Mouse (Mus musculus) intestine, embryonic 16.5 days (tissue): Measurements from ENCODE around the gene Cmpk2. TPM values are rescaled to one million over a fixed set of nuclear protein-coding genes. Genes with fewer than 3 reads are reported as not detected.

Experiments used
- ATAC-seq: fragments of 200-750 bp; cut with Nextera tagmentation; 2 replicates; pipeline ENCODE4 v1.8.0; 2017; ENCODE audit warnings: moderate TSS enrichment, moderate library complexity
- H3K27ac ChIP-seq: fragments of 300-500 bp; sonication (generic); 2 replicates; pipeline ENCODE4 v1.5.1; 2014; ENCODE audit warnings: mild to moderate bottlenecking, low read length
- H3K27me3 ChIP-seq: fragments of 300-500 bp; sonication (generic); replicated peaks from 2 replicates; pipeline ENCODE4 v1.6.1; 2014; ENCODE audit warnings: low read length, control low read depth, mixed read lengths; ENCODE audit not compliant: control insufficient read depth, insufficient read depth
- H3K36me3 ChIP-seq: fragments of 300-500 bp; sonication (generic); 2 replicates; pipeline ENCODE4 v1.6.1; 2014; ENCODE audit warnings: low read length, control low read depth; ENCODE audit not compliant: control insufficient read depth, insufficient read depth
- H3K4me1 ChIP-seq: fragments of 300-500 bp; sonication (generic); 2 replicates; pipeline ENCODE4 v1.6.1; 2014; ENCODE audit warnings: low read length, control low read depth, mixed read lengths; ENCODE audit not compliant: control insufficient read depth, insufficient read depth
- H3K4me2 ChIP-seq: fragments of 300-500 bp; sonication (generic); 2 replicates; pipeline ENCODE4 v1.6.1; 2014; ENCODE audit warnings: low read depth, low read length, control low read depth
- H3K4me3 ChIP-seq: fragments of 300-500 bp; sonication (generic); 2 replicates; pipeline ENCODE4 v1.5.1; 2014; ENCODE audit warnings: mild to moderate bottlenecking, low read length
- H3K9ac ChIP-seq: fragments of 300-500 bp; sonication (generic); 2 replicates; pipeline ENCODE4 v1.6.1; 2014; ENCODE audit warnings: low read depth, low read length
- H3K9me3 ChIP-seq: fragments of 300-500 bp; sonication (generic); 2 replicates; pipeline ENCODE4 v1.6.1; 2016; ENCODE audit warnings: low read length, control low read depth; ENCODE audit not compliant: control insufficient read depth
- WGBS: fragments of 180-500 bp; shearing (Covaris S2); extraction: QIAGEN DNeasy Blood & Tissue Kit; methylation state at CpG from one replicate; pipeline ENCODE4 v1.1.7; 2014; 5-methylcytosine and 5-hydroxymethylcytosine counted together
- polyA plus RNA-seq: library from polyadenylated mRNA; unstranded; fragments of >200 nt; fragmentation: Nextera tagmentation; extraction: Ambion mirVana; gene quantifications from 2 replicates; pipeline ENCODE4 v1.2.1, GENCODE M21; 2015

Cmpk2 gene
- polyA plus RNA-seq, 1 experiment from 2014 or later: 4.4 TPM

- ATAC-seq: no peak
- Histone ChIP-seq H3K4me2 (no peak overlapping the region), H3K4me1 (peaks cover 4% of the 10 kb centered on the region; the same call in 1 of the 2 replicates), H3K9ac (no peak overlapping the region), H3K27me3 (no peaks in the 10 kb centered on the region), H3K36me3 (no peaks in the 10 kb centered on the region), H3K9me3 (no peaks in the 10 kb centered on the region), H3K4me3 (no peak overlapping the region), H3K27ac (no peak overlapping the region)
- WGBS: 93% methylated on average over 2 of the region's 2 CpGs
Measured at GRCm38 (mm10) chr12:26449483-26449882, 19.5 kb upstream of the Cmpk2 start.

- no peak for ATAC-seq
- H3K27ac ChIP-seq: no peak overlapping the region
- no peaks in the 10 kb centered on the region for H3K36me3 ChIP-seq
- no peaks in the 10 kb centered on the region for H3K9me3 ChIP-seq
- H3K27me3 ChIP-seq: no peaks in the 10 kb centered on the region
- no peak overlapping the region for H3K9ac ChIP-seq
- 28% methylated on average over 1 of the region's 1 CpGs for WGBS
- H3K4me3 ChIP-seq: no peak overlapping the region
- H3K4me1 ChIP-seq: peaks cover 8% of the 10 kb centered on the region
- H3K4me2 ChIP-seq: no peak overlapping the region
Measured at GRCm38 (mm10) chr12:26451150-26451549, 17.9 kb upstream of the Cmpk2 start.

- Histone ChIP-seq H3K36me3 (no peaks in the 10 kb centered on the region), H3K27me3 (no peaks in the 10 kb centered on the region), H3K9me3 (no peaks in the 10 kb centered on the region), H3K9ac (no peak overlapping the region), H3K4me2 (no peak overlapping the region), H3K27ac (no peak overlapping the region), H3K4me1 (peaks cover 11% of the 10 kb centered on the region), H3K4me3 (no peak overlapping the region)
- WGBS: 56% methylated on average over 4 of the region's 4 CpGs
- no peak for ATAC-seq
Measured at GRCm38 (mm10) chr12:26452951-26453350, 16.1 kb upstream of the Cmpk2 start.

GRCm38 (mm10) chr12:26454682-26455081 lies 14.3 kb upstream of the Cmpk2 start:
- H3K4me2 ChIP-seq: no peak overlapping the region
- H3K27ac ChIP-seq: no peak overlapping the region
- no peak overlapping the region for H3K4me3 ChIP-seq
- H3K27me3 ChIP-seq: no peaks in the 10 kb centered on the region
- H3K36me3 ChIP-seq: no peaks in the 10 kb centered on the region
- H3K9ac ChIP-seq: no peak overlapping the region
- 51% methylated on average over 5 of the region's 5 CpGs for WGBS
- H3K9me3 ChIP-seq: no peaks in the 10 kb centered on the region
- peaks cover 11% of the 10 kb centered on the region for H3K4me1 ChIP-seq
- ATAC-seq: no peak

GRCm38 (mm10) chr12:26456028-26456698 lies 12.8 kb upstream of the Cmpk2 start, which contains the start of gene Rsad2:
Rsad2 (minus strand) TSS chr12:26456452.
- Histone ChIP-seq H3K9me3 (no peaks in the 10 kb centered on the region), H3K9ac (peak within 1 kb of the TSS; percentile 28; the same call in 1 of the 2 replicates), H3K4me3 (no peak within 1 kb of the TSS), H3K4me1 (peaks cover 11% of the 10 kb centered on the region), H3K36me3 (no peaks in the 10 kb centered on the region), H3K27ac (peak within 1 kb of the TSS; percentile 18; the same call in 1 of the 2 replicates), H3K27me3 (no peaks in the 10 kb centered on the region), H3K4me2 (peak within 1 kb of the TSS; percentile 48)
- ATAC-seq: peak; percentile 94
- 27% methylated on average over 13 of the region's 13 CpGs for WGBS

GRCm38 (mm10) chr12:26460091-26460490 lies 8.9 kb upstream of the Cmpk2 start:
- Histone ChIP-seq H3K27me3 (no peaks in the 10 kb centered on the region), H3K27ac (no peak overlapping the region), H3K9me3 (no peaks in the 10 kb centered on the region), H3K9ac (no peak overlapping the region), H3K4me2 (no peak overlapping the region), H3K4me1 (peaks cover 7% of the 10 kb centered on the region), H3K4me3 (no peak overlapping the region), H3K36me3 (no peaks in the 10 kb centered on the region)
- WGBS: 37% methylated on average over 2 of the region's 2 CpGs
- no peak for ATAC-seq

GRCm38 (mm10) chr12:26465600-26465999 lies 3.4 kb upstream of the Cmpk2 start:
- Histone ChIP-seq H3K27ac (no peak overlapping the region), H3K4me1 (peaks cover 3% of the 10 kb centered on the region; the same call in 1 of the 2 replicates), H3K27me3 (no peaks in the 10 kb centered on the region), H3K9me3 (no peaks in the 10 kb centered on the region), H3K4me3 (no peak overlapping the region), H3K4me2 (no peak overlapping the region), H3K9ac (no peak overlapping the region), H3K36me3 (no peaks in the 10 kb centered on the region)
- WGBS: 62% methylated on average over 5 of the region's 5 CpGs
- ATAC-seq: no peak

GRCm38 (mm10) chr12:26470042-26470409 lies 1.0 kb downstream of the Cmpk2 start:
- H3K9ac ChIP-seq: peak overlapping the region; percentile 85
- ATAC-seq: peak; percentile 32; the same call in 1 of the 2 replicates
- peaks cover 3% of the 10 kb centered on the region; the same call in 1 of the 2 replicates for H3K4me1 ChIP-seq
- H3K4me2 ChIP-seq: peak overlapping the region; percentile 96
- no peaks in the 10 kb centered on the region for H3K27me3 ChIP-seq
- peak overlapping the region; percentile 75 for H3K4me3 ChIP-seq
- WGBS: 19% methylated on average over 6 of the region's 6 CpGs
- H3K27ac ChIP-seq: peak overlapping the region; percentile 84; the same call in 1 of the 2 replicates
- no peaks in the 10 kb centered on the region for H3K36me3 ChIP-seq
- no peaks in the 10 kb centered on the region for H3K9me3 ChIP-seq

- no peak overlapping the region for H3K4me2 ChIP-seq
- no peak for ATAC-seq
- no peaks in the 10 kb centered on the region for H3K27me3 ChIP-seq
- peaks cover 3% of the 10 kb centered on the region; the same call in 1 of the 2 replicates for H3K4me1 ChIP-seq
- H3K4me3 ChIP-seq: no peak overlapping the region
- 74% methylated on average over 3 of the region's 3 CpGs for WGBS
- H3K36me3 ChIP-seq: no peaks in the 10 kb centered on the region
- no peaks in the 10 kb centered on the region for H3K9me3 ChIP-seq
- H3K9ac ChIP-seq: no peak overlapping the region
- H3K27ac ChIP-seq: no peak overlapping the region
Measured at GRCm38 (mm10) chr12:26471376-26471775, 2.4 kb downstream of the Cmpk2 start.
